Mouse (Mus musculus): ENCODE results near the gene Exo1. TPM values are rescaled to one million over a fixed set of nuclear protein-coding genes. Genes with fewer than 3 reads are reported as not detected.

Exo1 gene
- total RNA-seq (2023; ENCODE audit: inconsistent age): 4.4 to 7.0 TPM (median 4.5 TPM) in 4 replicates

DNA sequence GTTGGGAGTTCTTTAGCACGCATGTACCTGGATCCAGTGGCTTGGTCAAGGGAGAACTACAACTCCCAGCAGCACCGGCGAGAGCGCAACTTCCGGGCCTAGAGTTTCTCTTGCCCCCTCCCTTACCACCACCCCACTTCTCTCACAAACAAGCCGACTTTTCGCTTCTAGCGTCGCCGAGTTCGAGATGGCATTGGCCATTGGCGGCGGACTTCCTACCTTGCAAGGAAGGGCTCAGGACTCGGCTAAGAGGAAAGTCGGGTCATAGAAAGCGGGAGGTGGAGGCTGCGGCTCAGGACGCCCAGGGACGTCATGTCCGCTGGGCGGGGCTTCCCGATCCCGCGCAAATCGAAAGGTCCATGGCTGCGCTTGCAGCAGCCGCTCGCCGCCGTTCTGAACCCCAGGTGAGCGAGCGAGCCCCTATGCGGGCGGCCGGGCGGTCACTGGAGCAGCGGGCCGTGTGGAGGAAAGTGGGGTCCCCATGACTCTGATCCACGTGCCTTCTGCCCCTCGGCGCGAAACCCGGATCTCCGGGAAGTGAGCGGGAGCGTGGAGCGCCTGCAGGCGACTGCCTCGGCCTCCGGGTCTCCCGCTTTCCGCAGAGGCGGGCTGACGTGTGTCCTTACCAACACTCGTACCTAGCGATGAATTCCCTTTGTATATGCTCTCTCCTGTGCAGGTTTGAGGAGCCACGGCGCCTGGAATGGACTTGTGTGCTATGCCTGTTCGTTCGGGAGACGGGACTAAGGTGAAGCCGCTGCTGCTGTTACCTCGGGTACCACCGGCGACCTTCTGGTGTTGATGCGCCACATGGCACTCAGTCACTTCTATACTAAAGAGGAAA, at the start of gene Exo1:
Exo1 (plus strand) TSS at position 129 of the 844 bp plus-strand sequence.

DNA sequence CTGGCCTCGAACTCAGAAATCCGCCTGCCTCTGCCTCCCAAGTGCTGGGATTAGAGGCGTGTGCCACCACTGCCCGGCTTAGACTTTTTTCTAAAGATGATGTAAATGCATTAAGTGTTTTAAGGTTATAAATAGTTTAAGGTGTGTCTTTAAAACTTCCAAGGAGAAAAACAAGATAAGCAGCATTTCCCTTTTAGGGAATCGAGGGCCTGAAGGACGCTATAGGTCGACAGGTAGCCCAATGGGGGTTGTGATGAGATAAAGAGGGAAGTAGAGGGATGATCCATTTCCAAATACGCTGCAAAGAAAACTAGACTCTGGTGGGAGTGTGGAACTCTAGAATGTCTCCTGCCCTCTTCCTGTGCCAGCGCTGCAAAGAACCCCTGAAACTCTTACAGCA, 39.6 kb downstream of the Exo1 start, which contains the start of gene Gm38100:
Gm38100 (plus strand) TSS at position 301 of the 400 bp plus-strand sequence.

Other genes with a start within 250 kb of the Exo1 start
- 1.0 to 4.3 TPM (median 2.1 TPM) in 4 replicates for gene Opn3, start 187.8 kb upstream of the Exo1 start, total RNA-seq (2023; ENCODE audit: inconsistent age)
- gene Chml, start 187.7 kb upstream of the Exo1 start, total RNA-seq (2023; ENCODE audit: inconsistent age): 5.8 to 10.0 TPM (median 7.7 TPM) in 4 replicates
- not detected in 4 replicates for gene Wdr64, start 182.0 kb upstream of the Exo1 start, total RNA-seq (2023; ENCODE audit: inconsistent age)
- gene Gm38100, start 39.7 kb downstream of the Exo1 start, total RNA-seq (2023; ENCODE audit: inconsistent age): not detected in 4 replicates
- not detected in 4 replicates for gene Rbm8a2, start 98.5 kb downstream of the Exo1 start, total RNA-seq (2023; ENCODE audit: inconsistent age)

Data from B cell, adult (primary cell).